Mouse (Mus musculus) brain, adult 2 months (tissue): ENCODE measurements at regions not wholly inside any gene's neighbourhood (a gene's known extent, or its start where the extent isn't known, plus 50 kb on each side); places are given as distances from the start of the nearest gene placed in this dataset.
A peak's percentile ranks its signal among the peaks of the same experiment; 100 is the strongest.

Experiments used
- DNase-seq: peaks from one replicate; pipeline ENCODE4 v3.0.0; 2011; ENCODE audit warnings: low read depth, low spot score

- DNase-seq: no peak
Measured at GRCm38 (mm10) chr15:6934564-6934980, 59.8 kb upstream of the Osmr start.

GRCm38 (mm10) chr15:6941491-6941890 lies 66.7 kb upstream of the Osmr start:
- no peak for DNase-seq

GRCm38 (mm10) chr15:6949236-6949635 lies 74.5 kb upstream of the Osmr start:
- no peak for DNase-seq

- no peak for DNase-seq
Measured at GRCm38 (mm10) chr15:6949686-6950085, 74.9 kb upstream of the Osmr start.

GRCm38 (mm10) chr15:6950503-6950902 lies 75.7 kb upstream of the Osmr start:
- no peak for DNase-seq

DNA sequence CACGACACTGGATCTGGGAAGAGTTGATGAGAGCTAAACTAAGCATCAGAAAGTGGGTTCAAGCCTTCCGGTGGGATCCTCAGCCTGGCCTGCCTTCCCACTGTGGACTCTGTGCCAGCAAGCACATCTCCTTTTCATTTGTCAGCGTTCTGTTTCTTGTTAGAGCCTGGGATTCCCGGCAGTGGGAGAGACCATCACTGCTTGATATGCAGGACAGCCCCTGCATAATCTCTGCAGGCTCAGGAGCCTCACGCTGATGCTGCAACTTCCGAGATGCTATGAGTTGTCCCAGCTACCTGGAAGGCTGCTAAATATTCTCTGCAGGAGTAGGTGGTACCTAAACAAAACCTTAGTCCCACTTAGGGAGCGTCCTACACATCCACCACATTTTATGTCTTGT lies 78.8 kb upstream of the Osmr start:
- DNase-seq: peak; percentile 51

- DNase-seq: peak; percentile 71
Measured at GRCm38 (mm10) chr15:6953970-6954791, 79.4 kb upstream of the Osmr start.

- no peak for DNase-seq
Measured at GRCm38 (mm10) chr15:6959911-6960310, 85.1 kb upstream of the Osmr start.

- DNase-seq: peak; percentile 53
Measured at GRCm38 (mm10) chr15:6960753-6961746, 86.3 kb upstream of the Osmr start.

DNA sequence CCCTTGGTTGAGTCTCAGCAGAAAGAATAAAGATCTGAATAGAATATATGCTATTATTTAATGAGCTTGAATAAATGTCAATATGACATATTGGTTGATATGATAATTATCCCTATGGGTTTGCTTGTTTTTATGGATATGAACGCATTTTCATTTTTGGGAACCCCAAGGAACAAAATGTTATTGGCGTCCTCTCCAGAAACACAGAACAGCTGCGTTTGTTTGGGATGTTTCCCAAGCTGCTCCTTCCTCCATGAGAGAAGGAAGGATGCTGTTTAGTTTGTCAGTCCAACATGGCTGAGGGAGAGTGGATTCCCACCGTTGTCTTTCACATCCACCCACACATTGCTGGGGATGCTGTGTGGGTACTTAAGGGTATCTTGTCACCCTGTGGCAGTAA lies 89.9 kb upstream of the Osmr start:
- peak; percentile 26 for DNase-seq

GRCm38 (mm10) chr15:6965446-6965845 lies 90.7 kb upstream of the Osmr start:
- no peak for DNase-seq

DNA sequence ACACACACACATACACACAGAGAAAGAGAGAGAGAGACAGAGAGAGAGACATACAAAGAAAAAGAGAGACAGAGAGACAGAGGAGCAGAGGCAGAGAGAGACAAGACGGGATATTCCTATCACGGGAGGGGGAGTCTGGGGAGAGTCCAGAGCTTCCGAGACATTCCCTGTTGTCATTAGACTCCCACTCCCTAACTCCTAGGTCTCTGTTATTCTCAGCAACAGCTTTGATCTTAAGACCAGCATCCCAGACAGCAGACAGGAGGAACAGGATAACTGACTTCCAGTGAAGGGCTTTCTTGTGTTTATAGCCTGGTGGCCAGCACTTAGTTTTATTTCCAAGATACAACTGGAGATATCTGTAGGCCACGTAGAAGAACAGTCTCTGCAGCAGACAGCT lies 99.6 kb upstream of the Osmr start:
- DNase-seq: no peak

GRCm38 (mm10) chr15:6981430-6981829 lies 106.7 kb upstream of the Osmr start:
- no peak for DNase-seq

DNA sequence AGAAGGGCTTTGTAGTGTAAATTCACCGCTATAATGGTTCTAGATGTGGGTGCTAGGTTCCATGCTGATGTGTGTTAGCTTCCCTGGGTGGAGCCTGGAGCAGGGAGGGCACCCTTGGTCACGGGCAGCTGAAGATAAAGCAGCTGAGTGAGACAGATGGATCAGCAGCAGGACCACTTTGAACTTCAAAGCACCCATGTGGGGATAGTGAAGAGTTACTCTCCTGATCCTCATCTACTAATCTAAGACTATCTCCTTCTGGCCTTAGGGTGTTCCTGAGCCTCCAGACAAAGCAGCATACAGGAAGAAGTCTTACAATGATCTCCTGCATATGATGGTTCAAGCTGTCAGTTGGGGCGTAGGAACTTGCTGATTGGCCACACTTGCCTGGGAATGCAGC lies 107.1 kb upstream of the Lifr start:
- no peak for DNase-seq

DNA sequence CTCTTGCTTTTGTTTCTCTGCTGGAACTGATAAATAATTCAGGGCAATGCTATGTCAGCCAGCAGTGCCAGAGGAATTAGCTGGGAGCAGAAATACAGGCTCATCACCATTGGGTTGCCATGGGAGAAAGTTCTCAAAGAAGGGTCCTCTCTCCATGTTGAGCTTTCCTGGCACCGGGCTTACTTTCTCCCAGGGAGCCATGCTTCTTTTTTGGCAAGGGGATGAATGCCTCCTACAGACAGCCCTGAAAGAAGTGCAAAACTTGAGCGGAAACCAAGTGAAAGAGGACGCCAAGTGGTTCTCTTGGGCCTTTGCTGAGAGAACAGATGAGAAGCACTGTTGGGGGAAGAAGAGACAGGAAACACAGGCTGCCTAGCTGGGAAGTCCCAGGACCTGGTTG lies 102.2 kb upstream of the Lifr start:
- peak; percentile 76 for DNase-seq

- DNase-seq: peak; percentile 55
Measured at GRCm38 (mm10) chr15:6989094-6989493, 101.3 kb upstream of the Lifr start.

GRCm38 (mm10) chr15:6993226-6993625 lies 97.2 kb upstream of the Lifr start:
- peak; percentile 29 for DNase-seq

- DNase-seq: no peak
Measured at GRCm38 (mm10) chr15:6995246-6995645, 95.2 kb upstream of the Lifr start.

GRCm38 (mm10) chr15:6997871-6998270 lies 92.5 kb upstream of the Lifr start:
- DNase-seq: peak; percentile 50

- no peak for DNase-seq
Measured at GRCm38 (mm10) chr15:6998576-6999070, 91.8 kb upstream of the Lifr start.

DNA sequence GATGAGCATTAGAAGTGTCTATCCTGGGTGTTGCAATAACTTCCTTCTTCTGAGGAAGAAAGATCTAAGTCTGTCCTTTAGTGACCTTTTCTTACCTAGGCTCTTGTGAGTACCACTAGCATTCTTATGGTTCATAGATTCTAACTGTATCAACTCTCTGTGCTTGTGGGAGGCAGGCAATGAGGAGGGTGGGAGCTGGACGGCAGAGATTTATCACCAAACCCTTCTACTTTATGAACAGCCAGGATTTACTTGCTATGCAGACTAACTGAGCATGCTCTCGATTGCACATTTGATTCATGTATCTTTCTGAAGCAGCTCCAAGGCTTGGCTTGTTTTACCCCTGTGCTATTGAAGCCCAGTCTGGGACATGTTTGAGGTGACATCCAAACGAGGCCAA lies 90.7 kb upstream of the Lifr start:
- DNase-seq: no peak

GRCm38 (mm10) chr15:7002226-7002625 lies 88.2 kb upstream of the Lifr start:
- no peak for DNase-seq
